Mouse (Mus musculus) small intestine, adult 2 months (tissue): ENCODE results near the gene Tcf12.

Source experiments
- CTCF ChIP-seq: fragments of 200-500 bp; IDR thresholded peaks from 2 replicates; pipeline ENCODE4 v1.5.1; 2012; ENCODE audit warnings: low read depth, mild to moderate bottlenecking, control low read depth, inconsistent platforms, low read length, moderate library complexity, mixed read lengths; ENCODE audit not compliant: insufficient replicate concordance, insufficient read length; ENCODE audit errors: extremely low read depth
- POLR2A ChIP-seq: fragments of 200-500 bp; IDR thresholded peaks from 2 replicates; pipeline ENCODE4 v1.6.1; 2012; ENCODE audit warnings: low read depth, mild to moderate bottlenecking, control low read depth, inconsistent platforms, low read length, moderate library complexity

- TF ChIP-seq CTCF = no peak
- no peak for TF ChIP-seq POLR2A
These were observed 231.0 kb downstream of the Tcf12 start for GRCm38 (mm10) chr9:71880629-71881028.
